Mouse (Mus musculus): Measurements from ENCODE around the gene Fscn3. TPM values are rescaled to one million over a fixed set of nuclear protein-coding genes. Genes with fewer than 3 reads are reported as not detected.

Fscn3 gene
- total RNA-seq, 1 experiment from 2014 or later = not detected

DNA sequence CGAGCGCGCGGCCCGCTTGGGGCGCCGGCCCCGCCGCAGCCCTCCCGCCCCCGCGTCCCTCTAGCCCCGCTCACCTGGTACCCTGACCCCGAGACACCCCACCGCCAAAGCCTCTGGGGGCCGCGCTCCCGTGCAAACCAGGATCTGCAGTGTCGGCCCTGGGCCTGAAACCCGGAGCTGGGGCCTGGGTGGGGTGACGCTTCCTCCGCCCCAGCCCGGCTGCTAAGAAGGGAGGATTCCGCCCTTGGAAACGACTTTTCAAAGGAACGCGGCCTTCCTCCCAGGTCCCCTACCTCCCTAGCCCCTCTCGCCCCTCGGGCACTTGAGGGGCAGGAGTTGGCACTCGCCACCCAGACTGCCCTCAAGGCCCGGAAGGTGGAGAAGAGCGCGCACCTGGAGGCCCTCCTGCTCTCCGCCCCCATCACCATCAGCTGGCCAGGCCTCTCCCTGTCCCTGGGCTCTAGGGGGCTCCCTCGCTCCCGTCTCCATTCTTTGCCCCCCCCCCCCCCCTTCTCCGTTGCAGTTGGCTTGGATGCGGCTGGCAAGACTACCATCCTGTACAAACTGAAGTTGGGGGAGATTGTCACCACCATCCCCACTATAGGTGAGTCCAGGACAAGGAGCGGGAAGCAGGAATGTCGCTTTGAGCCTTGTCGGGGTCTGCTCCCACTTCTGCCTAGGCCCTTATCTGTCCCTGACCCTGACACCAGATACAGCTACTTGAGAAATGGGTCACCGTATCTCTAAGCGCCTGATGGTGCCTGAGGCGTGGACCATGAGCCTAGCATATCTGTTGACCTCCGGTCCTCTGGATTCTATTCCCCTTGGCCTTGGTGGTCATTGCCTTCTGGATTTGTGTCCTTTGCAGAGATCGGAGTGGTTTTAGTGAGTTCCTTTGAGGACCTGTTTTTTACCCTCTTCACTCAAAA is 3.6 kb upstream of the Fscn3 start:
- ATAC-seq (replicated peaks; ENCODE audit: low read depth, poor library complexity, severe bottlenecking) = no peak

DNA sequence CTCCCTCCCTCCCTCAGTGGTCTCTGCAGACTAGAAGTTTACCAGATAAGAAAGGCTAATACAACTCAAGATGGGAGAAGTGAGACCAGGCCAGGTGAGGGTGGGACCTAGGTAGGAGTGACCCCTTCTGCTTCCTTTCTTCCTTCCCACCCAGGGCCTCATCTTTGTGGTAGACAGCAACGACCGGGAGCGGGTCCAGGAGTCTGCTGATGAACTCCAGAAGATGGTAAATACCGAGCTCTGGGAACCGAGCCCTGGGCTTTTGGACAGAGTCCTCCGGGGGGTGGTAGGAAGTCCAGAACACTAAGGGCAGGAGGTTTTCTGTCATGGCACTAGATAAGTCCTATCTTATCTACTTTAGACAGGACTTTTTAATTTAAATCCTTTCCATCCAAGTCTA is 2.6 kb upstream of the Fscn3 start:
- no peak for ATAC-seq (replicated peaks; ENCODE audit: low read depth, poor library complexity, severe bottlenecking)

DNA sequence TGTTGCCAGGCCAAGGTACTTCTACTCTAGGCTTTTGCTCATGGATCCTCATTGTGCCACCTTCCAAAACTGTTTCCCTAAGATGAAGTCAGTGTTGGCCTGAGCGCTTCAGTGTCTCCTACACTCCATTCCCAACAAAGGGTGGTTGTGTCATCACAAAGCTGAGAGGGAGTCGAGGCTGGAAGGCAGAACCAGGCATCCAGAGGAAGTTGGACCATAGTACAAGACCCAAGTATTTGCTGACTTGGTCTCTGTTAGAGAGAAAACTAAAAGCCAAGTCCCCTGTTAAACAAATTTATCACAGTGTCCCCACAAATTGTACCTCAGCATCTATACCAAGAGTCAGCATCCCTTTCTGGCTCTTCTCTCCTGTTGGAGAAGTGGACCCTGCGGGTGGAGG is 701 bp downstream of the Fscn3 start, which contains the start of gene Gcc1:
TSS of gene Gcc1 (minus strand) at position 101 of the 400 bp plus-strand sequence.
- ATAC-seq (replicated peaks; ENCODE audit: low read depth, poor library complexity, severe bottlenecking) = no peak

DNA sequence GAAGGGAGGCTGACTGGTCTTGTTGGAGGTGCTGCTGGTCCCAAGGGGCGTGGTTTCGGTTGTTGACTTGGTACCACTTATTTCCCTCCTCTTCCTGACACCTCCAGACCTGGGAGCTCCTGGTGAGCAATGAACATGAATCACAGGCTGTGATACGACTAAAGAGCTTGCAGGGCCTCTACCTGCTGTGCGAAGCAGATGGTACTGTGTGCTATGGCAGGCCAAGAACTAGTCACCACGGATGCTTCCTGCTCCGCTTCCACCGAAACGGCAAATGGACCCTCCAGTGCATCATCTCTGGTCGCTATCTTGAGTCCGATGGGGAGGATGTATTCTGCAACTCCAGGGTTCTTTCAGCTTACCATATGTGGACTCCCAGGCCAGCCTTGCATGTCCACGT is 2.3 kb downstream of the Fscn3 start:
- no peak for ATAC-seq (replicated peaks; ENCODE audit: low read depth, poor library complexity, severe bottlenecking)

DNA sequence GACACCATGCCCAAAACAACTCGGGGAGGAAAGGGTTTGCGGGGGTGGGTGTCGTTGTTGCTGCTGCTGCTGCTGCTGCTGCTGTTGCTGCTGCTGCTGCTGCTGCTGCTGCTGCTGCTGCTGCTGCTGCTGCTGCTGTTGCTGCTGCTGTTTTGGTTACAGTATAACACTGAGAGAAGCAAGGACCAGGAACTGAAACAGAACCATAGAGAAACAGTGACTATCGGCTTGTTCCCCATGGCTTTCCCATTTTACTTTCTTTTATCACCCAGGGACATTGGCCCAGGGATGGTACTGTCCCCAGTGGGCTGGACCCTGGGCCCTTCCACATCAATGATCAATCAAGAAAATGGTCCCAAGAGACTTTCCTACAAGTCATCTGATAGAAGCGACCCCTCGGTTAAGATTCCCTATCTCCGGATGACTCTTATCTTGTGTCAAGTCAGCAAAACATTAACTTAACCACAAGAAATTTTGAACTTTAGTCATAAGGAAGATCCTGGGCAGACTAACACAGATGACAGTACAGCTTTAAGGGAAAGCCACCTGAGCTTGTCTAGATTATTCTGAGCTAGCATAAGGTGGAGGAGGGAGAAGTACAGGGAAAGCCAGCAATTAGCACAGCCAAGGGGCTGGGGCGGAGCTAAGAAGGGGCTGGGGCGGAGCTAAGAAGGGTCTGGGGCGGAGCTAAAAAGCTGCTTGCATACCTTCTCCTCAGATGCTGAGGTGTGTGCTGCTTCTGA is 3.4 kb downstream of the Fscn3 start:
- peak; percentile 30; the same call in 1 of the 2 replicates for ATAC-seq (replicated peaks; ENCODE audit: low read depth, poor library complexity, severe bottlenecking)

DNA sequence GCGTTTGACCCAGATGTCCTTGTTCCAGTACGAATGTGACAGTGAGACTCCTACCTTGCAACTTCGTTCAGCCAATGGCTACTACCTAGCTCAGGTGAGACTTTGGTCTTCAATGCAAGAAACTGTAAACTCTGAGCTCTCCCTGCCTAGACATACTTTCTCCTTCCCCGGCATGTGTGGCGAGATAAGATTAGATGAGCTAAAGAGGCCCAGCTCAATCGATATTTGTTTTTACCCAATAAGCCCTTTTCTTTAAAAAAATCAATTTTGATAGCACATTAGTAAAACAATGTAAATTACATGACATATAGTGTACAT is 3.9 kb downstream of the Fscn3 start:
- ATAC-seq (replicated peaks; ENCODE audit: low read depth, poor library complexity, severe bottlenecking) = no peak

DNA sequence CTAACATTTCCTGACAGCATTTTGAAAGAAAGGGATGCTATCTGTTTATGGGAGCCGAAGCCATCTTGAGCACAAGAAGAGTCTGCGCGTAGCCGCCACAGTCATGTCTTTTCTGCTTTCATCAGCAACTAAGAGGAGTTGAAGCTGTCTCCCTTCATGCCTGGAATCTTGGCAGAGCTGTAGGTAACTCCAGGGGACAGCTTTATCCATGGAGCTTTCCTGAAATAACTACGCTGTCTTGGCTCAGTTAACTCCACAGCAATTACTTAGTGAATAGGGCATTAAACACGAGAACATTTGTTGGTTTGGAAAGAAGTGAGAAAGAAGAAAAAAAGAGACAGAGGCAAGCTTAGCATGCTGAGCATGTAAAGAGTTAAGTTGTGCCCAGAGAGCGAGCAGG is 20.3 kb downstream of the Fscn3 start:
- no peak for ATAC-seq (replicated peaks; ENCODE audit: low read depth, poor library complexity, severe bottlenecking)

DNA sequence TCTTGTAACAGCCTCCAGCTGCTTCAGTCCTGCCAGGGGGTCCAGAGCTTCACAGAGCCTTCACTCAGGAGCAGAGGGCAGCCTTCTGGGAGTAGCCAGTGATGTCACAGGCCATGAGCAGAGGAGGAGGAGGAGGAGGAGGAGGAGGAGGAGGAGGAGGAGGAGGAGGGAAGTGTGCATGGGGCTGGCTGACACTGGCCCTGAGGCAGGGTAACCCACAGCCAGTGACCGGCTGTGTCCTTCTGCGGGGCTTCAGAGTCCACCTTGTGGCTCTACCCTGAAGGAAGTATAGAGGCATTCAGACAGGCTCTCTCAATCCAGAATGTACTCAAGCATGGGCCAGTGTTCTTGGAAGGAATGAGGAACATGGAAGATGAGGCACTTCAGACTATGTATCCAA is 21.7 kb downstream of the Fscn3 start, which contains the start of gene Pax4:
TSS of gene Pax4 (minus strand) at position 101 of the 400 bp plus-strand sequence.
- no peak for ATAC-seq (replicated peaks; ENCODE audit: low read depth, poor library complexity, severe bottlenecking)

DNA sequence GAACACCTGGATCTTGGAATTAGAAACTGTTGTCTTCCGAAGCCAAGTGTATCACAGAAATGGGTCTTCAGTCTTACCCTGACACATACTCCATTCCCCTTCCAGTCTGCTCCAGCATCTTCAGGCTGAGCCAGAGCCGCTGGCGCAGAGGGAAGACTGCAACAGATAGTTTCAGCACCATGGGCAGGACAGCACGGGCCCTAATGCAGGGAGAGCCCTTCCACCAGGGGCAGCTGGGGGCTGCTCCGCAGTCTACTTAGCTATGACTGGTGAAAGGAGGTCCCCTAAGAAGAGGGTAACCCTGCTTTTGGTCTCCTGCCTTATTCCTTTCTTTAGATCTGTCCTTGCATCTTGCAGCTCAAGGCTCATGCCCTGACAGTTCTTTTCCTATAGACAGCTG is 22.9 kb downstream of the Fscn3 start:
- no peak for ATAC-seq (replicated peaks; ENCODE audit: low read depth, poor library complexity, severe bottlenecking)

DNA sequence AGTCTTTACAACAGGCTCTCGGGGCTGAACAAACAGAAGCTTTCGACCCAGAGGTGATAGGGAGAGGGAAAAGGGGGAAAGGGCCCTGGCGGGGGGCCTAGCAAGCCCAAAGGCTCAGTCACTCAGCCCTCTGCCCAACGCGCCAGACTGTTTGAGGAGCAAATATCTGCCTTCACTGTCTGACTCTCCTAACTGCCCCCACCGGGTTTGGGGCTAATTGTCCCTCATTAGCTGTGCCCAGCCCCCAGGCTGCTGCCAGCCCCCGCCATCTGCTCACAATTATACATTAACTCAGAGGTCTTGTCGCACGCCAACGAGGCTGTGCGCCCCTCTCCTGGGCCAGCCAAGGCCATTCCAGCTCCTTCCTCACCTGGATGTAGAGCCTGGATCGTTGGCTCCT is 23.4 kb downstream of the Fscn3 start:
- no peak for ATAC-seq (replicated peaks; ENCODE audit: low read depth, poor library complexity, severe bottlenecking)

DNA sequence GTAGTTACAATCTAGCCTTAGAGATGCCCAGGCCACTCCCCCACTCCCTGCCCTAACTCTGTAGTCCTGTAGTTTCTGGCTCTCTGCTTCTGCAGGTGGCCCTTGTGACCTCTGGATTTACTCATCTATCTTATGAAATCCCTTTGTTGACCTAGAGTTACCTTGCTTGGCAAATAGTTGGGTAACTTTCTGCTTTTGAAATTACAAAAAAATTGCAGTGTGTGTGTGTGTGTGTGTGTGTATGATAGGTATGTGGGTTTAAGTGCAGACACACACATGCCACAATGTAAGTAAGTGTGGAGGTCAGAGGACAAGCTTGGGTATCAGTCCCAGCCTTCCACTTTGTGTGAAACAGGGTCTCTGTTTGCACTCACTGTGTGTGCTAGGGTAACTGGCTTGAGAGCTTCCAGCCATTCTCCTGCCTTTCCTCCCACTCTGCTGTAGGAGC is 31.7 kb downstream of the Fscn3 start:
- no peak for ATAC-seq (replicated peaks; ENCODE audit: low read depth, poor library complexity, severe bottlenecking)

DNA sequence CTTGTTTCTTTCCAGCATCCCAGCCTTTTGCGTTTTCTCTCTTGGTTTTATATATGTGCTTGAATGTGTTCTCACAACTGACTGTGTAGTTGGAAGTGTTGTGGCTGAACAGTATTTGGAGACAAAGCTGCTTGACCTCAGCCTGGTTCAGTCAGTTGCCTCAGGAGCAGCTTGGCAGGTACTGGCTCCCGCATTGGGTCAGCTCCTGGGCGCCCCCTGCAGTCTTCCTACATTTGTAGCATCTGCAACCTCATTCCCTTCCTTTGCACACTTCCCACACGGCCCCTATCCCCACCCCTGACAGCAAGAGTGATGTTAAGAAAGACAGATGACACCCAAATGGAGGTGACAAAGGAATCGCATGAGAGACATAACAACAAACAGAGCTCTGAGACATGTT is 32.9 kb downstream of the Fscn3 start:
- peak; percentile 91 for ATAC-seq (replicated peaks; ENCODE audit: low read depth, poor library complexity, severe bottlenecking)

DNA sequence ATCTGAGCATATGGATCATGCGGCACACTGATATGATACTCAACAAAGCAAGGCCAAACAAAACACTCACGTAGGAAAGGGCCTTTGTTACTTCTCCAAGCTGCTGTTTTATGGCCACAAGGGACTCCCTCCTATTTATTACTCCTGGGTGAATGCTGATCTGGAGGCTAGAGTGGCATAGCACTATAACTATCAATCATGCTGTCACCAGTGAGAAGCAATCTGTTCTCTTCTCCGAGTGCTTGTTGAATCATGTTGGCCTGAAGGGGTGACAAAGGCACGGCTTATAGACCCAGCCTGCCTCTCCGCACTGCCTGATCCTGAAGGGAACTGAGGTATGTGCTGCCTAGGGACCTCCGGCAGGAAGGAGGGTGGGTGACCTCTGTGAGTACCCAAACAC is 37.0 kb downstream of the Fscn3 start:
- ATAC-seq (replicated peaks; ENCODE audit: low read depth, poor library complexity, severe bottlenecking) = no peak

DNA sequence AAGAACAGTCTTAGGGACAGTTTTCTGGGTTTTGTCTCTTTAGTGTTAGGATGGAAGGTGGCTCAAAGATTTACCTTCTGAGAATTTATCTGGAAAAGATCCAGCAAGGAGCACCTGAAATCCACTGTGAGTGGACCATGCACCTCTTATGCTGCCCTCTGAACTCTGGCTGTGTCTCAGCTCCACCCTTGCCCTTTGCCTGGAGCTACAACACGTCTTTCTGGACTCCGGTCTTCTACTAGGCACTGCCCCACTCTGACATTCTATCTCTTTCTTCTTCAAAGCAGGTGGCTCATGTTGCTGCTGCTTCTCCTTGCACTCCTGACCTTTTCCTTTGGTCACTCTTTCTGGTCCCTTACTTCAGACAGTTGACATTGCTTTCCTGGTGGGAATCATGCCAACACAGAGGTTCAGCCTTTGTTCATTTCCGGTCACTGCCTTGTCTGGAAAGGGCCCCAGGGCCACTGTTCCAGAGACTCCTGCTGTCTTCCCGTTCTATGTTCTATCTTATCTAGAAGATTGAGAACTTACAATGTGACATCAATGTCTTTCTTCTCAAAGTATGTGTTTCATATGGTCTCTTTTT is 42.5 kb downstream of the Fscn3 start:
- ATAC-seq (replicated peaks; ENCODE audit: low read depth, poor library complexity, severe bottlenecking) = no peak

DNA sequence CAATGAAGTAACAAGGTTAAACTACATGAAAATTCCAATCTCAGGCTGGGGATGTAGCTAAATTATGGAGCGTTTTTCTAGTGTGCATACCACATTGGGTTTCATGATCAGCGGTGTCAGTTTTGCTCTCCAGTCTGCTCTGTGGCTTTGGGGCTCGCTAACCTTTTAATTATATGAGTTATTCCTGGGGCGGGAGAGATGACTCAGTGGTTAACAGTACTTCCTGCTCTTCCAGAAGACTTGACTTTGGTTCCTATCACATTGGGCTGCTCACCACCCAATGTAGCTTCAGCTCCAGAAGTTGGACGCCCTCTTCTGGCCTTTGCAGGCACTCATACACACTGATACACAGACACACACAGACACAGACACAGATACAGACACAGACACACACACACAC is 43.0 kb downstream of the Fscn3 start:
- no peak for ATAC-seq (replicated peaks; ENCODE audit: low read depth, poor library complexity, severe bottlenecking)

DNA sequence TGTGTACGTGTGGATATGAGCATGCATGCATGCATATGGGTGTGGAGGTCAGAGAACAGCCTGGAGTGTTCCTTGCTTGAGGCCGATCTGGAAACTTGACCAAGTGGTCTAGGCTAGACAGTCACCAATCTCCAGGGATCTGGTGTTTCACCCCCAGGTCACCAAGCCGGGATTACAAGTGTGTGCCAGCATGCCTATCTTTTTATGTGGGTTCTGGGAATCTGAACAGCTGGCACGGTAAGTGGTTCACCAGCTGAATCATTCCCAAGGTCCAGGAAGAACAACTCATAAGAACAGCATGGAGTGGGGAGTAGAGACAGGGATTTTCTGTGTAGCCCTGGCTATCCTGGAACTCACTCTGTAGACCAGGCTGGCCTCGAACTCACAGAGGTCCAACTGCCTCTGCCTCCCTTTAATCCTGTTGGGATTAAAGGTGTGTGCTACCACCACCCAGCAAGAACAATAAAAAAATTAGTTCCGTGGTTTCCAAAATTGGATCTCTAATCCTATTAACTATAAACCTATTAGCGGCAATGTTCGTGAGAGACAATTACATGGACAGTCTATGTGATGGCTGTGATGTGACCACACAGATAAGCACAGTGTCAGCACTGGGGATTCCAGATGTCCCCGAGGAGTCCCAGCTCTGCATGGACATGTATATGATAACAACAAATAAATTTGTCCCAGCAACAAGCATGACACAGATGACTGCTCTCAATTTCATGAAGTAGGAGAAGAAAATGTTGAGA is 43.9 kb downstream of the Fscn3 start:
- ATAC-seq (replicated peaks; ENCODE audit: low read depth, poor library complexity, severe bottlenecking) = no peak

DNA sequence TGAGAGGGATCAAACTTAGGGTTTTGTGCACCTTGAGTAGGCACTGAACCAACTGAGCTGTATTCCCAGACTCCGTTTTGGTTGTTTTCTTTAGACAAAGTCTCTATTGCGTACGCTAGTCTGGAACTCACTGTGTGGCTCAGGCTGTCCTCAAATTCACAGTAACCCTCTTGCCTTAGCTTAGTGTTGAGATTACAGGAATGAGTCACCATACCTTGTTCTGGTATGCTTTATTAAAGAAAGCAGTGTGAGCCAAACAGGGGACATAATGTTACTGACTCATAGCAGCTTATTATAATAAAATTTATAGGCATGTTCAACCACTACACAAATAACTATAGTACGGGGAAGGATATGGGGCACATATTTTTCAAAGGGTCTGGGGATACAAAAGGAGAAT is 46.6 kb downstream of the Fscn3 start:
- no peak for ATAC-seq (replicated peaks; ENCODE audit: low read depth, poor library complexity, severe bottlenecking)

DNA sequence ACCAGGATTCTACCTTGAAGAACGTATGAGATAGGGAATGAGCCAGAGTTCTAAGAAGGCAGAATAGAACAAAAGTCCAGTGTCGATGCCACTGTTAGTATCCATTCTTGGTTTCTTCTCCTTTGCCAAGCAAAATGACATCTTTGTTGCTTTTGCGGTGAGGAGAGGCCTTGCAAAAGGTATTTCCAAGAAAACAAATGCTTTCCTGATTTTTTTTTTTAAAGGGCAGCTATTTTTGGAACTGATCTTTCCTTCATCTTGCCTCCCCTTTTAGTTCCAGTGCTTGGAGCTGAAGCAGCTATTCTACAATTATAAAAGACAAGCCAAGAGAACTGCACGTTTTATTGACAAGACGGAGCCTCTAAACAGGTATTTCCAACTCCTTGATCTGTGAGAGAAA is 47.2 kb downstream of the Fscn3 start, which contains the start of gene Snd1:
TSS of gene Snd1 (plus strand) at position 301 of the 400 bp plus-strand sequence.
- ATAC-seq (replicated peaks; ENCODE audit: low read depth, poor library complexity, severe bottlenecking) = no peak

DNA sequence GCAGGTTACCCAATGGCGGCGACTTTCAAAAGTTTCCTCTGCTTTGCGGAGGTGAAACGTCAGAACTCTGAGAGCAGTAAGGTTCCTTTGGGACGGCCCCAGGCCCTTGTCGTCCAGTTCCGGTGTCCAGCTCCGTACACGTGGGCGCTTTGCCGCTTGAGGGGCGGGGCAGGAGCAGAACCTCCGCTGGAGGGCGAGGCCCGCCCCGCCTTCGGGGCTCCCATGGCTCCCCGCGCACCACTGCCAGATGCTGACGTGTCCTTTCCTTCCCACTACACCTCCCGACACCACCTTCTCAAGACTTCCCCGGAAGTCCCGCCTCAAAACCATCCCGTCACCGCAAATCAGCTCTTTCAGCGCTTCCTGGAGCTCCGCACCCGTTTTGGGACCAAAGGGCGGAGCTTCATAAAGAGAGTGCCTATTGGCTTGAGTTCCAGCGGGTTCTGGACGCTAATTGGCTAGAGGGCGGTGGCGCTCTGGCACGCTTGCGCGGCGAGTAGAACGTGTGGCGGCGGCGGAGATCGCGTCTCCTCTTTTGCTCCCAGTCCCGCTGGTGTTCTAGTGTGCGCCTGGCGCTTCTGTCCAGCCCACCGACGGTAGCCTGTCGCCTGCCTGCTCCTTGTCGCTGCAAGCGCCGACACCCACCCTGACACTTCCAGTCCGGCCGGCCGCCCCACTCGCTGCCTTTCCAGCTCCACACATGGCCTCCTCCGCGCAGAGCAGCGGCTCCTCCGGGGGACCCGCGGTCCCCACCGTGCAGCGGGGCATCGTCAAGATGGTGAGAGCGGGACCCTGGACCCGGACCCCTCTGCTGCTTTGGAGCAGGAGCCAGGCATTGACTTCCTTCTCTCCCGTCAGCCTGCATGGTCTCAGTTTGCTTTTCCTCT is 52.5 kb downstream of the Fscn3 start:
- peak; percentile 94 for ATAC-seq (replicated peaks; ENCODE audit: low read depth, poor library complexity, severe bottlenecking)

All from common myeloid progenitor, adult 5-6 weeks (primary cell).